Mouse (Mus musculus) embryonic stem cell, embryonic (primary cell): ENCODE measurements around the gene Spsb2.

Experiments
- CTCF ChIA-PET, 4 experiments: fragments of 300-600 bp in 2 of 4; fragments of 350-600 bp in 2 of 4; sonication (Branson Sonifier 250); formaldehyde crosslinking; loops; one replicate each; lab custom pipeline; 2022; ENCODE audit warnings: inconsistent platforms in 2 of 4; lab: Charles Lee
- POLR2A ChIA-PET, 4 experiments: fragments of 300-600 bp in 2 of 4; fragments of 350-600 bp in 2 of 4; sonication (Branson Sonifier 250); formaldehyde crosslinking; loops; one replicate each; lab custom pipeline; 2022; ENCODE audit warnings: antibody characterized with exemption in 4 of 4, inconsistent platforms in 1 of 4; lab: Charles Lee

Gene Spsb2

GRCm38 (mm10) chr6:124786756-124787420 is 21.6 kb upstream of the Spsb2 start:
- ChIA-PET CTCF (interaction anchor here in 1 of 4 experiments (0.7 to 1.1 kb wide), 3 partner anchors 19 to 63 kb away, joined by 3 to 8 read pairs (median 3); no protein-coding TSS in a partner anchor), POLR2A (interaction anchor here in 2 of 4 experiments (0.6 to 9.9 kb wide), 7 partner anchors 16 to 46 kb away, joined by 3 to 59 read pairs (median 7); partner anchors contain the start of genes Grcc10 (in 1 of the 2) and Spsb2 (in 1 of the 2))

- CTCF ChIA-PET: no interaction called here
- POLR2A ChIA-PET: interaction anchor here in 2 of 4 experiments (0.6 to 4.6 kb wide), 10 partner anchors 9 to 305 kb away, joined by 3 to 18 read pairs (median 4); partner anchors contain the start of genes Grcc10 (in 2 of the 2), Emg1 (in 1 of the 2), Phb2 (in 1 of the 2) and Spsb2 (in 1 of the 2)
Measured at GRCm38 (mm10) chr6:124787722-124788121, 20.7 kb upstream of the Spsb2 start.

GRCm38 (mm10) chr6:124789519-124789918 is 18.9 kb upstream of the Spsb2 start:
- ChIA-PET POLR2A (interaction anchor here in 3 of 4 experiments (0.9 to 6.7 kb wide), 12 partner anchors 10 to 407 kb away, joined by 3 to 44 read pairs (median 4); partner anchors contain the start of genes Grcc10 (in 3 of the 3), Eno2 (in 1 of the 3), Gm45234 (in 1 of the 3) and Lrrc23 (in 1 of the 3)), CTCF (interaction anchor here (0.6 to 1.2 kb wide), 5 partner anchors 14 to 23 kb away, joined by 3 to 7 read pairs (median 3); no protein-coding TSS in a partner anchor)

GRCm38 (mm10) chr6:124790121-124790520 is 18.3 kb upstream of the Spsb2 start:
- ChIA-PET CTCF (interaction anchor here (0.6 to 1.2 kb wide), 5 partner anchors 13 to 57 kb away, joined by 3 to 7 read pairs (median 4); no protein-coding TSS in a partner anchor), POLR2A (interaction anchor here in 3 of 4 experiments (0.5 to 6.7 kb wide), 18 partner anchors 10 to 407 kb away, joined by 3 to 44 read pairs (median 4); partner anchors contain the start of genes Grcc10 (in 3 of the 3), Eno2 (in 1 of the 3), Gm45234 (in 1 of the 3) and Lrrc23 (in 1 of the 3))

- ChIA-PET CTCF (no interaction called here), POLR2A (interaction anchor here in 2 of 4 experiments (0.6 to 6.7 kb wide), 5 partner anchors 14 to 52 kb away, joined by 3 to 44 read pairs (median 5); partner anchors contain the start of gene Grcc10 (in 1 of the 2))
Measured at GRCm38 (mm10) chr6:124791911-124792310, 16.6 kb upstream of the Spsb2 start.

GRCm38 (mm10) chr6:124795781-124796180 is 12.7 kb upstream of the Spsb2 start:
- ChIA-PET POLR2A (interaction anchor here in 3 of 4 experiments (0.9 to 6.7 kb wide), 5 partner anchors 10 to 54 kb away, joined by 3 to 44 read pairs (median 4); partner anchors contain the start of genes Cdca3 (in 1 of the 3), Grcc10 (in 1 of the 3) and Usp5 (in 1 of the 3)), CTCF (interaction anchor here in 1 of 4 experiments (0.9 kb wide), 1 partner anchor 10 kb away, joined by 3 read pairs; no protein-coding TSS in a partner anchor)

- CTCF ChIA-PET: interaction anchor here in 1 of 4 experiments (0.9 kb wide), 1 partner anchor 10 kb away, joined by 3 read pairs; no protein-coding TSS in a partner anchor
- POLR2A ChIA-PET: interaction anchor here in 3 of 4 experiments (0.9 to 1.6 kb wide), 9 partner anchors 8 to 55 kb away, joined by 3 to 5 read pairs (median 3); partner anchors contain the start of genes Grcc10 (in 2 of the 3), Cdca3 (in 1 of the 3) and Usp5 (in 1 of the 3)
Measured at GRCm38 (mm10) chr6:124796200-124796599, 12.3 kb upstream of the Spsb2 start.

GRCm38 (mm10) chr6:124802400-124802799 is 6.1 kb upstream of the Spsb2 start:
- CTCF ChIA-PET: interaction anchor here in 3 of 4 experiments (0.7 to 1.9 kb wide), 4 partner anchors 20 to 129 kb away, joined by 3 to 6 read pairs (median 4); partner anchors contain the start of gene Mlf2 (in 1 of the 3)
- POLR2A ChIA-PET: interaction anchor here (0.6 to 2.0 kb wide), 14 partner anchors 9 to 286 kb away, joined by 3 to 9 read pairs (median 4); partner anchors contain the start of genes Grcc10 (in 3 of the 4), Cdca3 (in 1 of the 4), Emg1 (in 1 of the 4) and Phb2 (in 1 of the 4)

GRCm38 (mm10) chr6:124803061-124803460 is 5.4 kb upstream of the Spsb2 start:
- ChIA-PET CTCF (interaction anchor here (0.6 to 1.9 kb wide), 10 partner anchors 13 to 326 kb away, joined by 3 to 6 read pairs (median 3); partner anchors contain the start of gene Mlf2 (in 1 of the 4)), POLR2A (interaction anchor here (0.6 to 12.7 kb wide), 16 partner anchors 10 to 285 kb away, joined by 3 to 213 read pairs (median 4); partner anchors contain the start of genes Grcc10 (in 3 of the 4), Cdca3 (in 1 of the 4), Emg1 (in 1 of the 4) and Phb2 (in 1 of the 4))

- ChIA-PET CTCF (interaction anchor here (0.6 to 1.9 kb wide), 8 partner anchors 14 to 326 kb away, joined by 3 to 6 read pairs (median 3); no protein-coding TSS in a partner anchor), POLR2A (interaction anchor here (0.7 to 12.7 kb wide), 8 partner anchors 16 to 90 kb away, joined by 3 to 213 read pairs (median 4); partner anchors contain the start of genes Grcc10 (in 2 of the 4), Cdca3 (in 1 of the 4), Ptpn6 (in 1 of the 4) and Usp5 (in 1 of the 4))
Measured at GRCm38 (mm10) chr6:124803691-124804090, 4.8 kb upstream of the Spsb2 start.

- ChIA-PET CTCF (interaction anchor here in 2 of 4 experiments (0.6 to 1.8 kb wide), 4 partner anchors 26 to 350 kb away, joined by 3 to 5 read pairs (median 4); no protein-coding TSS in a partner anchor), POLR2A (interaction anchor here in 2 of 4 experiments (0.7 to 18.7 kb wide), 24 partner anchors 12 to 392 kb away, joined by 3 to 601 read pairs (median 8); partner anchors contain the start of genes Lpcat3 (in 2 of the 2), Mlf2 (in 2 of the 2), Ptpn6 (in 2 of the 2) and Cdca3 (in 1 of the 2))
Measured at GRCm38 (mm10) chr6:124804341-124804740, 4.1 kb upstream of the Spsb2 start.

- ChIA-PET POLR2A (interaction anchor here (0.5 to 18.7 kb wide), 158 partner anchors 8 to 622 kb away, joined by 3 to 601 read pairs (median 5); partner anchors contain the start of genes Cdca3 (in 4 of the 4), Grcc10 (in 4 of the 4), Usp5 (in 4 of the 4) and Emg1 (in 3 of the 4)), CTCF (interaction anchor here (0.5 to 5.2 kb wide), 44 partner anchors 9 to 1668 kb away, joined by 3 to 22 read pairs (median 5); partner anchors contain the start of genes Cdca3 (in 2 of the 4), Usp5 (in 2 of the 4), C1rl (in 1 of the 4) and Emg1 (in 1 of the 4))
Measured at GRCm38 (mm10) chr6:124805341-124806321, 2.8 kb upstream of the Spsb2 start.

GRCm38 (mm10) chr6:124806446-124807140 is 1.9 kb upstream of the Spsb2 start:
- POLR2A ChIA-PET: interaction anchor here (0.6 to 18.7 kb wide), 75 partner anchors 7 to 389 kb away, joined by 3 to 601 read pairs (median 7); partner anchors contain the start of genes Grcc10 (in 4 of the 4), Cdca3 (in 3 of the 4), Emg1 (in 3 of the 4) and Phb2 (in 3 of the 4)
- CTCF ChIA-PET: interaction anchor here in 3 of 4 experiments (0.9 to 5.2 kb wide), 12 partner anchors 10 to 326 kb away, joined by 3 to 22 read pairs (median 7); partner anchors contain the start of genes Cdca3 (in 2 of the 3), Usp5 (in 2 of the 3), C1rl (in 1 of the 3) and P3h3 (in 1 of the 3)

GRCm38 (mm10) chr6:124807366-124807765 is 1.1 kb upstream of the Spsb2 start:
- ChIA-PET POLR2A (interaction anchor here (0.5 to 18.7 kb wide), 16 partner anchors 10 to 358 kb away, joined by 3 to 601 read pairs (median 6); partner anchors contain the start of genes Cdca3 (in 3 of the 4), Usp5 (in 3 of the 4), Grcc10 (in 2 of the 4) and Emg1 (in 1 of the 4)), CTCF (interaction anchor here in 1 of 4 experiments (2.5 to 5.2 kb wide), 3 partner anchors 22 to 123 kb away, joined by 10 to 22 read pairs (median 19); partner anchors contain the start of genes Cdca3, Mlf2 and Usp5)
